Mouse (Mus musculus): ENCODE data around the gene Asxl1.
A peak's percentile ranks its signal among the peaks of the same experiment; 100 is the strongest.

Gene Asxl1

GRCm38 (mm10) chr2:153412563-153412962, 66.9 kb downstream of the Asxl1 start:
- DNase-seq (ENCODE audit: low read depth, low spot score) = no peak

GRCm38 (mm10) chr2:153414607-153415006, 69.0 kb downstream of the Asxl1 start:
- peak; percentile 66 for DNase-seq (ENCODE audit: low read depth, low spot score)

GRCm38 (mm10) chr2:153417841-153418240, 72.2 kb downstream of the Asxl1 start:
- DNase-seq (ENCODE audit: low read depth, low spot score) = no peak

DNA sequence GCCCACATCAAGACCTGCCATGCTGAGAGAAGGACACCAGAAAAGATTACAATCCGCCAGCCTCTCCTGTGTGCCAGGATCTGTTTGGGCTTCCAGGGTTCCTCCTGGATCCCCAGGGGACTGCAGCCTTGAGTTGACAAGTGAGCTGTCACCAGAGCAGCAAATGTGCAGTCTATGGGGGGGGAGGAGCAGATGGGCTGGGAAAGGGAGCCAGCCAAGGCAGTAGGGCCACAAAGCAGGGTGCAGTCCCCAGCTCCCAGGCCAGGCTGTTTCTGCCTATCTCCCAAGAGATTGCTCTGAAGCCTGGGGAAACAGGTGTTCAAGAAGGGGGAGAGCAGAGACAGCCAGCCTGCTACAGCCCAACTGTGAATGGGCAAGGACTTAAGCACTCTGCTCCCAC, 72.8 kb downstream of the Asxl1 start:
- no peak for DNase-seq (ENCODE audit: low read depth, low spot score)

DNA sequence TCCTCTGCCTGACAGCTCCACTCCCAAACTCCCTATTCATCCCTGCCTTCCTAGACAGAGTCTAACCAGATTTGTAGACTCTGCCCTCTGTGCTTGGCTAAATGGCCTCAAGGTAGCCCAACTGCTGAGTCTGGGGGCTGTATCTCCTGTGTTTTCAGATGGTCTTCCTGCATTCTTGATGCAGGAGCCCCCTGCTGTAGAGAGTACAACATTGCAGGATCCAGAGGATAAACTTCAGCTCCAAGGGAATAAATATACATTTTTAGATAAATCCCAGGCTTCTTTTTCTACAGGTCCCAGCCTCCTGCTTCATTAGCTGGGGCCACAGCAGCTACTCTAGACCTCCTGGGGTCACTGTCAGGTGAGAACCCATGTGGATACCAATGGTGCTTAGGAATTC, 75.6 kb downstream of the Asxl1 start:
- DNase-seq (ENCODE audit: low read depth, low spot score) = no peak

DNA sequence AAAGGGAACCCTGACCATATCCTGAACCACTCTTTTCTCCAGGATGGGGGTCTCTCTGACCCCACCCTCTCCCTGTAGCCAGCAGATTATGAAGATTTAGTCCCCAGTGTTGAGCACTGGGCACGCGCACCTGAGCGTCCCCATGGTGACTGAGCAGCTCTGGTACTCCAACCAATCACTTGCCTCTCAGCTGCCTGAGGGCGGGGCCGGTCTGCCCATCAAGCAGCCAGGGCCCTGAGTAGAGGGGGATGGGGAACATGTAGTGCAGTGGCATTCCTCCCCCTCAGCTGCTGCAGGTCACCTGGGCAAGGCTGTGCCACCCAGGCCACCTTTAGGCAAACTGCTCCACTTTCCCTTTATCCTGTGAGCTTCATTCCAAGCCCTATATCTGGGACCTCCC, 76.4 kb downstream of the Asxl1 start:
- no peak for DNase-seq (ENCODE audit: low read depth, low spot score)

DNA sequence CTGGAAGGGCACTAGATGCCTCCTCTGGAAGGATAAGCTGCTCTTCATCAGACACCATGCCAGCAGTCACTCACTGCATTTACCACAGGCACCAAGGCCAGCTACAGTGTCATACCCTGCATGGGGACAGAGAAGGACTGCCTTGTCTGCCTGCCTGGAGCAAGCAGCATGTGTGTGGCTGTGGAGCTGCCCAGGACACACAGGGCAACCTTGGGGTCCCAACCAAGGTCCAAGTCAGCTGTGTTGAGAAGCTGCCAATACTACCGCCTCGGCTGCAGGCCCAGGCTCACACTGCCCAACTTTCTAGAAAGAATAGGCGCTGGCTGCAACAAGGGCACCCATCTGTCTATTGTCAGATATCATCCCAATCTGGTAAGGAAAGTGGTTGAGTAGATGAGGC, 77.5 kb downstream of the Asxl1 start:
- DNase-seq (ENCODE audit: low read depth, low spot score) = no peak

- DNase-seq (ENCODE audit: low read depth, low spot score) = no peak
Measured at GRCm38 (mm10) chr2:153424557-153424956, 78.9 kb downstream of the Asxl1 start.

- no peak for DNase-seq (ENCODE audit: low read depth, low spot score)
Measured at GRCm38 (mm10) chr2:153425124-153425844, 79.7 kb downstream of the Asxl1 start.

- no peak for DNase-seq (ENCODE audit: low read depth, low spot score)
Measured at GRCm38 (mm10) chr2:153425998-153426670, 80.5 kb downstream of the Asxl1 start.

DNA sequence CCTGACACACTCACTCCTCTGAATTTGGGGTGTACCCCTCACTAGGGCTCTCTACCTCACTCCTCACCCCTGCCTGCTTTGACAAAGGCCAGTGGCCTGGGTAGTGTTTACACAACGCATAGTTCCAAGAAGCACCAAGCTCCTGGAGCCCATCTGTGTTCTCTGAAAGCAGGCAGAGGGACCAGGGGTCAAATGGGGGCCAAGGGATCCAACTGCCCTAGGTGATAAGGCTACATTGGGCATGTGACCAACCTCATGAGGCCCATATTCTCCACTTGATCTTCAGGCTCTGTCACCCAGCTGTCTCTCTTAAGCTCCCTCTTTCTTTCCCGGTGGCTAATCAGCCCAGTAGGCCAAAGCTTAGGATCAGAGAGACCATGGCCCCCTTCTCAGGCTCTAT, 81.3 kb downstream of the Asxl1 start:
- no peak for DNase-seq (ENCODE audit: low read depth, low spot score)

DNA sequence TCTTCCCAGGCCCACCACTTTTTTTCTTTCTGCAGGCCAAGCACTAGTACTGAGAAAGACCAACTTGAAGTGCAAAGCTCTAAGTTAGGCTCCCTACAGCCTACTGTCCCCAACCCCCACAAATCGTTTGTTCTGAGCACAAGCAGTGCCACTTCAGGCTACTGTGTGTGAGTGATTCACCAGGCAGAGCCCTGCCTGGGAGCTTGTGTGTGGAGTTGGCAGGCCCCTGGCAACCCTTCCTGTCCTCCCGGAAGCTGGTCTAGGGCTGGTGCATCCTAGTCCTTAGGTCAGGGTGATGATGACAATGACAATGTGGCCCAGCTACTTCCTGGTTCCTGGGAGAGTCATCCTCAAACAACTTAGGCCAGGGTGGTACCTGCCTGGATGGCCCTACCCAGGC, 82.9 kb downstream of the Asxl1 start:
- no peak for DNase-seq (ENCODE audit: low read depth, low spot score)

- DNase-seq (ENCODE audit: low read depth, low spot score) = no peak
Measured at GRCm38 (mm10) chr2:153430571-153430970, 84.9 kb downstream of the Asxl1 start.

GRCm38 (mm10) chr2:153432492-153432891, 86.9 kb downstream of the Asxl1 start:
- no peak for DNase-seq (ENCODE audit: low read depth, low spot score)

GRCm38 (mm10) chr2:153433859-153434258, 88.2 kb downstream of the Asxl1 start:
- DNase-seq (ENCODE audit: low read depth, low spot score) = no peak

- DNase-seq (ENCODE audit: low read depth, low spot score) = no peak
Measured at GRCm38 (mm10) chr2:153434880-153435831, 89.5 kb downstream of the Asxl1 start.

GRCm38 (mm10) chr2:153436641-153437305, 91.1 kb downstream of the Asxl1 start:
- DNase-seq (ENCODE audit: low read depth, low spot score) = peak; percentile 70

DNA sequence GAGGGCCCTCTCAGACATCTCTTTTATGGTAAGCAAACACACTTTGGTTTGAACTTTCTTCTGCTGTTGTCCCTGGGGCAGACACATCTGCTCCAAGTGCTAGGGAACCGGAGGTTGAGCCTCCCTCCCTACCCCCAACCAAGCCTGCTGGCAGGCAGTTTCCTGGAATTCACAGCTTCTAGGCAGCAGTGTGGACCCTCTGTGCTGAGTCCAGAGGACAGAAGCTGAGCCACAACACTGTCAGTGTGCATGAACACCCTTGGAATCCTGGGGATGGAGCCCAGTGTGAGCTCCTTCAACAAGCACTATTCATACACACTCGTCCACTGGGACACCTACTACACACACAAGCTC, 91.7 kb downstream of the Asxl1 start:
- DNase-seq (ENCODE audit: low read depth, low spot score) = no peak

DNA sequence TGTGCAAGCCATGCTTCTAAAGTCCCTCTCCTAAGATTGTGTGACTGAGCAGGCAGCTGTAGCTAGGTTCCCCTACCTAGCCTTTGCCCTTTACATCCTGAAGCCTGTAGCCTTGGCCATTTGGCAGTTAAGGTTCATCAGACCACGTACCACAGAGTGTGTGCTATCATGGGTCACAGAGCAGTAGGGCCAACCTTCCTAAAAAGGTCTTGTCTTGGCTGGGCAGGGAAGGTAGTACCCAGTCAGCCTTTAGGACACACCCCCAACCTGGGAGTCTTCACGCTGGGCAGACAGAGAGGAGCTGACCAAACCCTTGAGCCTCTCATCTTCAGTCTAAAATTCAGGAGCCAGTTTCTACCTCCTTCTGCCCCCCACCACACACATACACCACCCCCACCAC, 95.1 kb downstream of the Asxl1 start:
- DNase-seq (ENCODE audit: low read depth, low spot score) = no peak

DNA sequence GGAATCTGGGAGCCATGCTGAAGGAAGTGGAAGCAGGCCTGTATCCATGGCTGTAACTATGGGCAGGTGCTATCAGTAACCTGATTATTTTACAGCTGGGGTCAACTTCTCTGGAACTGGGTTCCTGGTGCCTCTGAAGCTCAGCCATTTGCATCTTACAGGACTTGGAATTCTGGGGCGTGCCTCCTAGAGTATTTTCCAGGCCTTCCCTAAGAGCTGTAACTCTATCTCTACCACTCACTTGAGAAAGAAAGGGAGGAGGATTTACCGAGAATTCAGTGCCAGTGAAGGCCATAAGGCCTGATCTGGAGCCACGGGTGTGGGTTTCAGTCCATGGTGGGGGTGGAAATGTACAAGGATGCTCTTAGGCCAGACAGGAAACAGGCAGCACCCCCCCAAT, 95.6 kb downstream of the Asxl1 start:
- DNase-seq (ENCODE audit: low read depth, low spot score) = no peak

GRCm38 (mm10) chr2:153442720-153443119, 97.1 kb downstream of the Asxl1 start:
- DNase-seq (ENCODE audit: low read depth, low spot score) = no peak

Data from 3T3-L1 (cell line).